Mouse (Mus musculus) CD4-positive helper T cell, adult 2 months (primary cell): ENCODE data around the gene Rad54l2.
A peak's percentile ranks its signal among the peaks of the same experiment; 100 is the strongest.

Experiments used
- DNase-seq: peaks from one replicate; pipeline ENCODE4 v3.0.0-alpha.2; 2012; ENCODE audit warnings: low read depth, missing footprints, low spot score

Rad54l2 gene

DNA sequence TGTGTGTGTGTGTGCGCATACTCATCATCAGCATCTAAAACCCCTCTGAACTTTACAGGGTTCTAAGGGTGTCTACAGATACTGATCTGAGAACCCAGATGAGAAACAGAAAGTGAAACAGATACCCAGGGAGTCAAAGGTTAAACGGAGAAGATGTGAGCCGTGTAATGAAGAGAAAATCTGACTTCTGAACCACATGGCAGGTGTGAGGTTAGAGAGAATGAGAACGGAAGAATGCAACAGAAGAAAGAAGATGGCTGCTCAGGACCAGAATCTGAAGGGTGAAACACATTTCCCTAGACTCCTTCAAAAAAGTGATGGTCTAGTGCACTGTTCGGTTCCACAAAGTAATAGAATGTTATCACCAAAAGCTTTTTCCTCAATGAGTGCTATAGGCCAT, 36.9 kb downstream of the Rad54l2 start:
- DNase-seq: peak; percentile 77

GRCm38 (mm10) chr9:106739962-106740361, 49.0 kb downstream of the Rad54l2 start:
- DNase-seq: no peak

- DNase-seq: no peak
These were observed 49.9 kb downstream of the Rad54l2 start for GRCm38 (mm10) chr9:106739056-106739455.

DNA sequence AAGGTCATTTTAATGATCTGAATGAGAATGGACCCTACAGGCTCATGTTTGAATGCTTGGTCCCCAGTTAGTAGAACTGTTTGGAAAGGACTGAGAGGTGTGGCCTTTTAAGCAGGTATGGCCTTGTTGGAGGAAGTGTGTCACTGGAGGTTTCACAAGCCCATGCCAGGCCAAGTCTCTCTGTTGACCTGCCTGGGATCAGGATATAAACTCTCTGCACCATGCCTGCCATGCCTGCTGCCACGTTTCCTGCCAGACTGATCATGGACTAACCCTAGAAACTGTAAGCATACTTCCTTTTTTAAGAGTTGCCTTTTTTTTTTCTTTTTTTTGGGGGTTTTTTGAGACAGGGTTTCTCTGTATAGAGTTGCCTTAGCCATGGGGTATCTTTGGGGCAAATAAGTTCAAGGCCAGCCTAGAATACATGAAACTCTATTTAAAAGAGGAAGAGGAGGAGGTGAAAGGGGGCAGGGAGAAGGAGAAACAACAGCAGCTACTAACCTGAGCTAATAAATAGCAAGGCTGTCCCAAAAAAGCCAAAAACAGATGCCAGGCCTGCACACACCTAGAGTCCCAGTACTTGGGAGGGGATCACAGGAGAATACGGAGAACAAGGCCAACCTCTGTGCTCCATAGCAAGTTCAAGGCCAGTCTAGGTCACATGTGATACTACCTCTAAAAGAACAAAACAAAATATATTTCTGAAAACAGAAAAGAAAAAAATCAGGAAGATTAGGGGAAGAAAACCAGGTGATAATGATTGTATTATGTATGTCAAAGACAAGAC, 50.6 kb downstream of the Rad54l2 start:
- no peak for DNase-seq

GRCm38 (mm10) chr9:106733690-106734089, 55.3 kb downstream of the Rad54l2 start:
- no peak for DNase-seq

DNA sequence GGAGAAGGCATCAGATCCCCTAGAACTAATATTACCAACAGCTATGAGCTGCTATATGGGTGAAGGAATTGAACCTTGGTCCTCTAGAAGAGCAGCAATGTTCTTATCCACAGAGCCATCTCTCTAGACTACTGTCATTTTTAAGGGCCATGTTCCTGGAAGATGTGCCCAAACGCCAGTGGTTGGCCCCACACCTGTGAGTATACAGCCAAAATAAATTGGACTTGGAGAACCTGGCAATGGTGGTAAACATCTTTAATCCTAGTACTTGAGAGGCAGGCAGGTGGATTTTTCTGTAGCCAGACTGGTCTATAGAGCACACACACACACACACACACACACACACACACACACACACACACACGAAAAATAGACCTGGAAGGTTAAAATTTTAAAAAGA, 59.6 kb downstream of the Rad54l2 start:
- no peak for DNase-seq

DNA sequence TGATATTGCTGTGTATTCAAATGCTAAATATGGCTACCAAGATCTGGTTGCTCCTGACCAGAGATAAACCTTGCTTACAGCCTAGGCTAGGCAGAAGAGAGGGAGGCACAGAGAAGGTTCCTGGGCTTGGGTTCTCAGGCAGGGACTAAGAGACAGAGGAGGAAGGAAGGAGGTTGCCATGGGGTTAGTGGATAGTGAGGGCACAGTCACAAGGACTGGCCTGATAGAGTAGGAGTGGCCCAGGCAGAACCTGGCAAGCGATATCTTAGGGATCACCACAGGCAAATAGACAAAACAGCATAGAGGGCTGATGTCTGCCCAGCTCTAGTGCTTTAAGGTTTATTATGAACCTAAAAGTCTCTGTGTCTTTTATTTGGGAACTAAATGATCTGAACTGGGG, 62.1 kb downstream of the Rad54l2 start:
- no peak for DNase-seq

- no peak for DNase-seq
These were observed 63.6 kb downstream of the Rad54l2 start for GRCm38 (mm10) chr9:106725435-106725834.

DNA sequence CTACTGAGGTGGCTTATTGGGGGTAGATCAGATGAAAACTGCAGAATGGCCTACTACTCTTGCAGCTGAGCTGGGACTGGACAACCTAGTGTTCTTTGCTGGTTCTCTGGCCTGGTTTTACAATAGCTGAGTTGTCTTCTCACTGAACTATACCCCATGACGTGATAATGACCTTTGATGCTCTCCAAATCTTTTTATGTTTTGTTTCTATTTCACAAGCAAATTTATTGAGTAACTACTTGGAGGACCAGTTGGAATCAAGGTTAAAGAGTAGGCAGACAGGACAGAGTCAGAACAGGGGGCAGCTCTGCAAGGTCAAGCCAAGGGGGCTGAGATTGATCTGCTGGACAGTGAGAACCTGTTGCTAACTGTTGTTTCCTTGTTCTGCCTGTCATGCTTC, 64.1 kb downstream of the Rad54l2 start:
- no peak for DNase-seq

GRCm38 (mm10) chr9:106716729-106717128, 72.3 kb downstream of the Rad54l2 start:
- DNase-seq: no peak

DNA sequence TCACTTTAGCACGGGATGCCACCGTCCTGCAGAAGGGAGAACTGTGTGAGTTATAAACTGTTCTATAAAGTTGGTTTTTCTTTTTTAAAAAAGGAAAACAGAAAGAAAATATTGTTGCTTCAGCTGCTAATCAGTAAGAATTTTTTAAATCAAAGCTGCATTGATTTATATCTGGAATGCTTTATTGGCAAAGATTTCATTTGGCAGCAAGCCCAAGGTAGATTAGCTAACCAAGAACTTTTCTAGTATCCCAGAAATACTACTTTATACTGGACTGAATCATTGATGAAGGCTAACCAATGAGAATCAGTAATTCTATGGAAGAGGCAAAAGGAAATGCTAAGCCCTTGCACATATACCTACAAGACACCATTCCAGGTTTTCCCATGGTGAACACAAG, 72.8 kb downstream of the Rad54l2 start:
- DNase-seq: no peak

DNA sequence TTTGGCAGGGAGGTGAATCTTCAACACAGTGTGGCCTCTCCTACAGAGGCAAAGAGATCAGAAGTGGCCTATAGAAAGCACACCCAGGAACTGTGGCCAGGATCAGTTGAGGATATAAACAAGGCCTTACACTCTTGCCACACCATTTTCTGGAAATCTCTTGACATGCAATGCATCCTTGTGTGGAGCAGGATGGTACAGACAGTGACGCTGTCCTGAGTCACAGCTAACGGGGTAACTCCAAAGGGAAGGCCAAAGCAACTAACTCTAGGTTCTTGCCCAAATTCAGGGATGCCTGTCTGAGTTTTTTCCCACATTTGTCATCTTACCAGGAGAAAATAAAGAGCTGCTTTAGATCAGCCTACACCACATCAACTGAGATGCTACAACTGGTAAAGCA, 76.5 kb downstream of the Rad54l2 start:
- no peak for DNase-seq

DNA sequence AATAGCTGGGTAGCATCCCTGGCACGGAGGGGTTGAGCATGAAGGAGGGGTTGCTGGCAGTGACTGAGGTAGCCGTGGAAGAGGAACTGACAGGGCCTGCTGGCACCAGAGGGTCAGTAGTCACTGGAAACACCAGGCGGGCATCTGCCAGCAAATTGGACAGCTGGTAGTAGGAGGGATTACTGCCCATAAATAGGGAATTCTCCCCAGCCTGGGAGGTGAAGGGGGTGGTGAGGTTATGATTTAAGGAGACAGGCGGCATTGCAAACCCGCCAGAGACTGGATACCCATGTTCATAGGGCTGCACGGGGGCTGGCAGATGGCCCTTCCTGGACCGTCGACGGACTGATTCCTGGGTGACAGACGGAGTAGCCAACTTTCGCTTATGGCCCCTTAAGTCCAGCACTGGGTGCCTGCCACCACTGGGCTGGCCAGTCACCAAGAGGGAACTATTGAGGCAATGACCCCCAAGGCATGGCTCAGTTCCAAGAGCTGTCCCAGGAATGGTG, 96.0 kb downstream of the Rad54l2 start:
- no peak for DNase-seq

- DNase-seq: no peak
These were observed 100.2 kb downstream of the Rad54l2 start for GRCm38 (mm10) chr9:106688834-106689233.

GRCm38 (mm10) chr9:106686983-106687650, 101.9 kb downstream of the Rad54l2 start:
- peak; percentile 73 for DNase-seq

DNA sequence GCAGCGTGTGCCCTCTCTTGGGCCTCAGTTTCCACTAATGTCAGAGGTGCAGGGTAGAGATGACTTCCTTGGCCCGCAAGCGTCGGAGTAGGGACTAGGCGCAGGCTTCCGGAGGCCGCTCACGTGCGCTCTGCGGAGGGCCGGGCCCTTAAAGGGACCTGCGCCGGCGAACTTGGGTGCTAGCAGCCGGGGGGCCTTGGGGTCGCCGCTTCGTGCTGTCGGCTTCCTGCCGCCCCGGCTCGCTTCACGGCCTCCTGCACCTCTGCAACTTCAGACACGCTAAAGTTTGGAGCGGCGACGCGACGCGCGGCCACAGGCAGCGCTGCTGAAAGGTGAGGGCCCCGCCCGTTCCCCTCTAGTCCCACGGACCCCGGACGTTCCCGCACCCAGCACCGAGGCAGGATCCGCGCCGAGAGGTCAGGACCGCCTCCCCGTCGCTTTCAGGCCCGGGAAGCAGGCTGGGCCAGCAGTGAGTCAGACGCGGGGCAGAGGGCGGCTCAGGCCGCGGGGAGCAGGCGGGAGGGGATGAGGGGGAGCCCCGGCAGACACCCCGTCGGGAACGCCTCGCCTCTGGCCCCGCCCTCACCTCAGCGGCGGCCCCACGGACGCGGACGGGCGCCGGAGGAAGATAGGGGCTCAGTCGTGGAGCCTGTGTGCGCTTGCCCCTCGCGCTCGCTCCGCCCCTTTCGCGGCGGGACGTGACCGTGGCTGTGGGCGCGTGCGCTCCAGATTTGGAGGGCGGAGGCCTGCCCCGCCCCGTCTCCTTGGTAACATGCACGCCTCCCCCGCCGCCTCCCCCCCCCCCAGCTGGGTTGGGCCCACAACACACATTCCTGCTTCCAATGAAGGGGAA, 103.5 kb downstream of the Rad54l2 start, which contains the start of gene Tex264:
Gene Tex264 (minus strand): TSS at position 679 of the 853 bp plus-strand sequence.
- peak; percentile 91 for DNase-seq

DNA sequence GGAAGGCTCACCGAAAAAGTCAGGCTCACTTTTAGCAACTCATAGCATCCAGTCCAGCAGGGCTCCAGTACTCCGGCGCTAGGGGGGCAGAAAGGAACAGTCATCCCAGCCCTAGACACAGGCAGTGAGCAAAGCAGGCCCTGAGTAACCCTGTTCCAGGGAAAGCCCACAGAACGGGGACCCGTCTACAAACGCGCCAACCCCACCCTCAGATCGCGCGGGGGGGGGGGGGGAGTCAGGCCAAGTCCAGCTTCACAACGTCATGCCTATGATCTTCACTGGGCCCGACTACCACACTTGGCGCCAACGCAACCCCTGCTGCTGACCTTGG, 104.1 kb downstream of the Rad54l2 start:
- no peak for DNase-seq

GRCm38 (mm10) chr9:106684093-106684872, 104.7 kb downstream of the Rad54l2 start:
- DNase-seq: no peak

- no peak for DNase-seq
These were observed 108.0 kb downstream of the Rad54l2 start for GRCm38 (mm10) chr9:106681026-106681425.

- DNase-seq: no peak
These were observed 110.8 kb downstream of the Rad54l2 start for GRCm38 (mm10) chr9:106678242-106678641.

- DNase-seq: no peak
These were observed 111.3 kb downstream of the Rad54l2 start for GRCm38 (mm10) chr9:106677702-106678101.
